Mouse (Mus musculus) myocyte (in vitro differentiated cells): Measurements from ENCODE around the gene Kcnn4. TPM values are rescaled to one million over a fixed set of nuclear protein-coding genes. Genes with fewer than 3 reads are reported as not detected.

Source experiments
- H3K27me3 ChIP-seq: one replicate; pipeline ENCODE4 v1.6.1; 2011; ENCODE audit not compliant: control insufficient read depth, insufficient read depth, insufficient read length
- H3K36me3 ChIP-seq: one replicate; pipeline ENCODE4 v1.6.1; 2011; ENCODE audit not compliant: control insufficient read depth, insufficient read depth
- H3K4me2 ChIP-seq: one replicate; pipeline ENCODE4 v1.6.1; 2011; ENCODE audit warnings: low read depth, control low read depth
- H3K4me3 ChIP-seq: one replicate; pipeline ENCODE4 v1.5.1; 2011; ENCODE audit warnings: mild to moderate bottlenecking, control low read depth, moderate library complexity
- H3K79me2 ChIP-seq: one replicate; pipeline ENCODE4 v1.6.1; 2011; ENCODE audit not compliant: control insufficient read depth, insufficient read depth
- H3ac ChIP-seq: one replicate; pipeline ENCODE4 v1.6.1; 2011; ENCODE audit not compliant: control insufficient read depth, insufficient read length
- CEBPB ChIP-seq: IDR thresholded peaks from 2 replicates; pipeline ENCODE4 v1.6.1; 2011; ENCODE audit warnings: mild to moderate bottlenecking, moderate library complexity; ENCODE audit not compliant: poor library complexity, insufficient read depth, severe bottlenecking
- E2F4 ChIP-seq: IDR thresholded peaks from one replicate; pipeline ENCODE4 v1.6.1; 2011; ENCODE audit warnings: mild to moderate bottlenecking, control low read depth, moderate library complexity; ENCODE audit not compliant: insufficient read depth
- MAX ChIP-seq: IDR thresholded peaks from one replicate; pipeline ENCODE4 v1.6.1; 2011; ENCODE audit warnings: low read depth, mild to moderate bottlenecking, control low read depth
- MYOD1 ChIP-seq, 3 experiments: IDR thresholded peaks; one replicate each; pipeline ENCODE4 v1.6.1; 2011; ENCODE audit warnings: control low read depth in 2 of 3, low read depth in 2 of 3, mild to moderate bottlenecking in 2 of 3, moderate library complexity in 1 of 3; ENCODE audit not compliant: insufficient read length in 2 of 3, control insufficient read depth in 1 of 3
- MYOG ChIP-seq, 3 experiments: IDR thresholded peaks; one replicate each; pipeline ENCODE4 v1.6.1; 2011; ENCODE audit warnings: control low read depth in 2 of 3, low read depth in 2 of 3, mild to moderate bottlenecking in 2 of 3; ENCODE audit not compliant: insufficient read length in 2 of 3, control insufficient read depth in 1 of 3, insufficient read depth in 1 of 3
- POLR2A ChIP-seq: IDR thresholded peaks from one replicate; pipeline ENCODE4 v1.6.1; 2011; ENCODE audit warnings: low read depth, mild to moderate bottlenecking, control low read depth, moderate library complexity; ENCODE audit not compliant: insufficient read length
- POLR2AphosphoS2 ChIP-seq: IDR thresholded peaks from one replicate; pipeline ENCODE4 v1.6.1; 2011; ENCODE audit warnings: low read depth, control low read depth; ENCODE audit not compliant: insufficient read length
- REST ChIP-seq: IDR thresholded peaks from one replicate; pipeline ENCODE4 v1.6.1; 2011; ENCODE audit warnings: mild to moderate bottlenecking, control low read depth, moderate library complexity; ENCODE audit not compliant: insufficient read depth, insufficient read length
- SRF ChIP-seq: IDR thresholded peaks from one replicate; pipeline ENCODE4 v1.6.1; 2011; ENCODE audit warnings: low read depth; ENCODE audit not compliant: control insufficient read depth, insufficient read length
- TCF12 ChIP-seq: IDR thresholded peaks from one replicate; pipeline ENCODE4 v1.6.1; 2011; ENCODE audit warnings: mild to moderate bottlenecking, control low read depth; ENCODE audit not compliant: poor library complexity, insufficient read depth, severe bottlenecking
- TCF3 ChIP-seq: IDR thresholded peaks from one replicate; pipeline ENCODE4 v1.6.1; 2011; ENCODE audit warnings: low read depth, control low read depth; ENCODE audit not compliant: insufficient read length
- USF1 ChIP-seq: IDR thresholded peaks from one replicate; pipeline ENCODE4 v1.6.1; 2011; ENCODE audit warnings: low read depth, mild to moderate bottlenecking, control low read depth, moderate library complexity
- polyA plus RNA-seq: library from polyadenylated mRNA; unstranded; fragments of >200 nt; fragmentation: generic; extraction: Trizol; gene quantifications from one replicate; pipeline ENCODE4 v1.2.1, GENCODE M21; 2012; ENCODE audit warnings: missing spikeins

The Kcnn4 gene
- polyA plus RNA-seq, 1 experiment, result 37.4 TPM

GRCm38 (mm10) chr7:24326273-24327135 lies 43.6 kb upstream of the Kcnn4 start:
- Histone ChIP-seq H3K4me3 (no peak overlapping the region), H3K36me3 (no peaks in the 10 kb centered on the region), H3K27me3 (peaks cover 8% of the 10 kb centered on the region), H3K79me2 (no peaks in the 10 kb centered on the region), H3ac (no peak overlapping the region), H3K4me2 (no peak overlapping the region)
- TF ChIP-seq MYOD1 (IDR thresholded peaks at IDR 0.05; ENCODE audit: control insufficient read depth in 1 of 3, insufficient read length in 2 of 3, low read depth in 2 of 3) (no peak), MAX (no peak), TCF3 (no peak), REST (no peak), POLR2A (no peak), POLR2AphosphoS2 (no peak), MYOG (IDR thresholded peaks at IDR 0.05; ENCODE audit: control insufficient read depth in 1 of 3, insufficient read depth in 1 of 3, insufficient read length in 2 of 3, low read depth in 2 of 3) (no peak), E2F4 (no peak), SRF (no peak), TCF12 (no peak), USF1 (no peak), CEBPB (no peak)

- no peak overlapping the region for H3ac ChIP-seq
- TF ChIP-seq E2F4, result no peak
- TF ChIP-seq MYOG (IDR thresholded peaks at IDR 0.05; ENCODE audit: control insufficient read depth in 1 of 3, insufficient read depth in 1 of 3, insufficient read length in 2 of 3, low read depth in 2 of 3), result no peak
- TF ChIP-seq POLR2A, result no peak
- TF ChIP-seq SRF, result no peak
- TF ChIP-seq REST, result no peak
- TF ChIP-seq TCF3, result no peak
- no peak for TF ChIP-seq USF1
- TF ChIP-seq CEBPB, result no peak
- TF ChIP-seq TCF12, result no peak
- no peak for TF ChIP-seq MAX
- TF ChIP-seq MYOD1 (IDR thresholded peaks at IDR 0.05; ENCODE audit: control insufficient read depth in 1 of 3, insufficient read length in 2 of 3, low read depth in 2 of 3), result no peak
- TF ChIP-seq POLR2AphosphoS2, result no peak
- no peaks in the 10 kb centered on the region for H3K79me2 ChIP-seq
- no peak overlapping the region for H3K4me2 ChIP-seq
- no peak overlapping the region for H3K4me3 ChIP-seq
- peaks cover 8% of the 10 kb centered on the region for H3K27me3 ChIP-seq
- H3K36me3 ChIP-seq, result no peaks in the 10 kb centered on the region
These were observed 42.6 kb upstream of the Kcnn4 start for GRCm38 (mm10) chr7:24327281-24327975.

GRCm38 (mm10) chr7:24333304-24333986 lies 36.6 kb upstream of the Kcnn4 start, which contains the start of gene Tescl:
TSS of gene Tescl (minus strand) at chr7:24333936.
- H3K4me2 ChIP-seq, result no peak within 1 kb of the TSS
- no peak within 1 kb of the TSS for H3K4me3 ChIP-seq
- H3K79me2 ChIP-seq, result no peaks in the 10 kb centered on the region
- TF ChIP-seq MYOD1 (IDR thresholded peaks at IDR 0.05; ENCODE audit: control insufficient read depth in 1 of 3, insufficient read length in 2 of 3, low read depth in 2 of 3) (no peak), USF1 (no peak), MYOG (IDR thresholded peaks at IDR 0.05; ENCODE audit: control insufficient read depth in 1 of 3, insufficient read depth in 1 of 3, insufficient read length in 2 of 3, low read depth in 2 of 3) (no peak), SRF (no peak), REST (no peak), POLR2AphosphoS2 (no peak), E2F4 (no peak), TCF12 (no peak), CEBPB (no peak), TCF3 (no peak)
- peaks cover 15% of the 10 kb centered on the region for H3K27me3 ChIP-seq
- no peak within 1 kb of the TSS for H3ac ChIP-seq
- no peaks in the 10 kb centered on the region for H3K36me3 ChIP-seq

- H3ac ChIP-seq, result no peak overlapping the region
- peaks cover 14% of the 10 kb centered on the region for H3K27me3 ChIP-seq
- TF ChIP-seq MYOG (IDR thresholded peaks at IDR 0.05; ENCODE audit: control insufficient read depth in 1 of 3, insufficient read depth in 1 of 3, insufficient read length in 2 of 3, low read depth in 2 of 3) (no peak), SRF (no peak), MAX (no peak), REST (no peak), E2F4 (no peak), USF1 (no peak), POLR2AphosphoS2 (no peak), CEBPB (no peak), POLR2A (no peak)
- H3K79me2 ChIP-seq, result no peaks in the 10 kb centered on the region
- no peaks in the 10 kb centered on the region for H3K36me3 ChIP-seq
- H3K4me3 ChIP-seq, result no peak overlapping the region
- H3K4me2 ChIP-seq, result no peak overlapping the region
These were observed 34.3 kb upstream of the Kcnn4 start for GRCm38 (mm10) chr7:24335699-24336309.
